Mouse (Mus musculus) G1E (cell line): ENCODE data around the gene Sdf2. TPM values are rescaled to one million over a fixed set of nuclear protein-coding genes. Genes with fewer than 3 reads are reported as not detected.

Experiments used
- ATAC-seq: 2 replicates; pipeline ENCODE4 v1.8.0; 2016; ENCODE audit warnings: mild to moderate bottlenecking; ENCODE audit not compliant: insufficient number of reproducible peaks, poor library complexity, low FRiP score, severe bottlenecking; ENCODE audit errors: extremely low read depth
- DNase-seq: peaks from one replicate; pipeline ENCODE4 v3.0.0; 2012; ENCODE audit warnings: low spot score
- H3K27me3 ChIP-seq: 2 replicates; pipeline ENCODE4 v1.6.1; 2012; ENCODE audit warnings: mild to moderate bottlenecking, low read length, inconsistent platforms; ENCODE audit not compliant: insufficient read depth
- H3K36me3 ChIP-seq: replicated peaks from 2 replicates; pipeline ENCODE3; 2012; ENCODE audit warnings: mild to moderate bottlenecking, inconsistent platforms
- H3K4me1 ChIP-seq: 2 replicates; pipeline ENCODE4 v1.6.1; 2012; ENCODE audit warnings: low read depth, low read length, inconsistent platforms, mixed read lengths; ENCODE audit not compliant: insufficient read depth
- H3K4me3 ChIP-seq: 2 replicates; pipeline ENCODE4 v1.5.1; 2012; ENCODE audit warnings: low read depth, mild to moderate bottlenecking, inconsistent platforms, low read length, moderate library complexity, mixed read lengths
- H3K9me3 ChIP-seq: replicated peaks from 2 replicates; pipeline ENCODE4 v1.6.1; 2012; ENCODE audit warnings: inconsistent platforms
- CTCF ChIP-seq: IDR thresholded peaks from 2 replicates; pipeline ENCODE4 v1.5.1; 2012; ENCODE audit warnings: low read depth, low read length, inconsistent platforms, mixed read lengths
- GATA1 ChIP-seq: IDR thresholded peaks from 2 replicates; pipeline ENCODE4 v1.6.1; 2012; ENCODE audit warnings: borderline replicate concordance, low read length, inconsistent platforms, mixed read lengths
- GATA2 ChIP-seq: IDR thresholded peaks from 2 replicates; pipeline ENCODE4 v1.6.1; 2012; ENCODE audit warnings: low read depth, low read length, inconsistent platforms, borderline replicate concordance
- POLR2AphosphoS5 ChIP-seq: IDR thresholded peaks from 2 replicates; pipeline ENCODE4 v1.6.1; 2012; ENCODE audit warnings: low read depth, low read length, inconsistent platforms; ENCODE audit not compliant: insufficient replicate concordance
- TAL1 ChIP-seq: conservative IDR thresholded peaks from 2 replicates; pipeline ENCODE4 v1.6.1; 2012; ENCODE audit warnings: low read depth, low read length, inconsistent platforms, mixed read lengths
- polyA plus RNA-seq: library from polyadenylated mRNA; stranded (reverse); fragments of >175 nt; gene quantifications from 2 replicates; pipeline ENCODE4 v1.2.3, GENCODE M21; 2012
- total RNA-seq, 2 experiments: library from RNA; stranded (forward) in 1 of 2; stranded (reverse) in 1 of 2; fragments of 200-1000 nt in 1 of 2; fragments of >200 nt in 1 of 2; fragmentation: Nextera tagmentation in 1 of 2; gene quantifications; 2 replicates each; pipeline ENCODE4 v1.2.3; 2014 to 2017

The Sdf2 gene
- total and polyA plus RNA-seq, 3 experiments = 7.8 to 41.4 (median 22.7) TPM

DNA sequence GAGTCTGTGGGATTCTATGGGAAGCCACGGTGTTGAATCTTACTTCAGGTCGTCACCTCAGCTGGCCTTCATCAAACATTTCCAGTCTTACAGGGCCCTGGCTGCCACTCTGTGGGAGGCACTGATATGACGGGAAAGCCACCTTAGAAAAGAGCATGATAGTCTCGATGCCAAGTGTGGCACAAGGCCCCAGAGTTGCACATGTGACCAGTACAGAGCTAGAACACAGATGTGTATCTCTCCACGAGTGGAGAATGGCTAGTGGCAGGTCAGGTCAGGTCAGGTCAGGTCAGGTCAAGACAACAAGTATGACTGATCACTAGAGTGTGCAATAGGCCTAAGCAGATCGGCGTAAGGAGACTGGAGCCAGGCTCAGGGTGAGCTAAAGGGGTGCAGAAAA, 34.9 kb upstream of the Sdf2 start:
- ATAC-seq (no peak), DNase-seq (no peak)
- H3K4me3 ChIP-seq = no peak overlapping the region
- no peak for TF ChIP-seq GATA2
- no peak for TF ChIP-seq CTCF
- TF ChIP-seq POLR2AphosphoS5 = no peak
- no peak for TF ChIP-seq TAL1
- no peak for TF ChIP-seq GATA1
- peaks cover 6% of the 10 kb centered on the region for H3K4me1 ChIP-seq
- no peaks in the 10 kb centered on the region for H3K9me3 ChIP-seq
- peaks cover 96% of the 10 kb centered on the region for H3K36me3 ChIP-seq
- no peaks in the 10 kb centered on the region for H3K27me3 ChIP-seq

DNA sequence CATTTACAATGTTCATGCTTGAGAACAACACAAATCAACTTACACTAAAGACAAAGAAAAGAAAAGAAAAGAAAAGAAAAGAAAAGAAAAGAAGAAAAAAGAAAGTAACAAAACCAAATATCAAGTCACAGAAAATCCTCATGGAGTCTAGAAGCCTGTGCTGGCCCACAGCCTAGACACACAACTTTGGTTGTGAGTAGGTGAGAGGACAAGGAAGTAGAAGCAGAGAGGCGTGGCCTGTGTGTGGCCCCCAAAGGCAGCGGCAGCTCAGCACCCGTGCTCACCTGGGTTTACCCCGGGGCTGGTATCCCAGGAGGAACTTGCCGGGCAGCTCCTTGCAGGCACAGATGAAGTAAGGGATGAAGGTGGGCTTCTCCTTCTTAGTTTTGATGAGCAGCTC, 34.0 kb upstream of the Sdf2 start:
- no peak overlapping the region for H3K4me3 ChIP-seq
- no peak for ATAC-seq
- H3K27me3 ChIP-seq = no peaks in the 10 kb centered on the region
- no peaks in the 10 kb centered on the region for H3K9me3 ChIP-seq
- peaks cover 6% of the 10 kb centered on the region for H3K4me1 ChIP-seq
- no peak for TF ChIP-seq TAL1
- no peak for TF ChIP-seq POLR2AphosphoS5
- TF ChIP-seq GATA1 = no peak
- TF ChIP-seq CTCF = no peak
- no peak for TF ChIP-seq GATA2
- peaks cover 96% of the 10 kb centered on the region for H3K36me3 ChIP-seq
- DNase-seq = no peak

DNA sequence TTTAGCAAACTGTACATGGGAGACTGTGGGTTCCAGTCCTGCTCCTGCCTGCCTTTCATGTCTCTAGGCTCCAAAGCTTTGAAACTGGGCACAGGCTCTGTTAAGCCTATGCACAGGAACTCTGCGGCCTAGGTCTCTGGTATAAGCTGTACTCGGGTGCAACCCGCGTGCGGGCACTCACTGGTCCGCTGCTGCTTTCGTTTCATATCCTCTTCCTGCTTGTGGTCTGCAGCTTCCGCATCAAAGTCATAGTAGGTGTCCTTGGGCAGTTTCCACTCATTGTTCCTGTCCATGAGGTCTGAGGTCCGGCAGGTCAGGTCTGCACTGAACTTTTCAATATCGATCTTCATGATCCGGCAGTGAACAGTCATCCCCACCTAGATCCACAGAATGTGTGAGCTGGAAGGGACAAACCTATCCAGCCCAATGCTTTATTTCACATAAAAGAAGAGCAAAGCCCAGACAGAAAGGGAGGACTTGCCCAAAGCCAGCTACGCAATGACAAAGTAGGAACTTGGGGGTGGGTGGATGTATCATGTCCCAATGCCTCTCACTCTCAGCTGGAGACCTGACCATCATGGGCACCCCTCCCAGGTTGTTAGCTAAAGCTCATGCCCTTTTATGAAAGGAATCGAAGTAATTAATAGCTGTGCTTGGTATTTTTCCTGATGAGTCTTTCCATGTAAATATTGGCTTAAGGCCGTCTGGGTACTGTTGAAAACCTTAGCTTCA, 32.3 kb upstream of the Sdf2 start:
- ATAC-seq = no peak
- Histone ChIP-seq H3K4me3 (no peak overlapping the region), H3K4me1 (peaks cover 6% of the 10 kb centered on the region), H3K27me3 (no peaks in the 10 kb centered on the region), H3K9me3 (no peaks in the 10 kb centered on the region), H3K36me3 (peaks cover 95% of the 10 kb centered on the region)
- TF ChIP-seq CTCF = no peak
- TF ChIP-seq GATA2 = no peak
- TF ChIP-seq POLR2AphosphoS5 = no peak
- no peak for TF ChIP-seq TAL1
- no peak for TF ChIP-seq GATA1
- DNase-seq = no peak

GRCm38 (mm10) chr11:78215709-78216317, 29.7 kb upstream of the Sdf2 start:
- Histone ChIP-seq H3K4me1 (peaks cover 5% of the 10 kb centered on the region), H3K4me3 (no peak overlapping the region), H3K9me3 (no peaks in the 10 kb centered on the region), H3K36me3 (peaks cover 95% of the 10 kb centered on the region), H3K27me3 (no peaks in the 10 kb centered on the region)
- no peak for TF ChIP-seq CTCF
- TF ChIP-seq POLR2AphosphoS5 = no peak
- no peak for TF ChIP-seq TAL1
- TF ChIP-seq GATA2 = no peak
- TF ChIP-seq GATA1 = no peak
- DNase-seq (no peak), ATAC-seq (no peak)

DNA sequence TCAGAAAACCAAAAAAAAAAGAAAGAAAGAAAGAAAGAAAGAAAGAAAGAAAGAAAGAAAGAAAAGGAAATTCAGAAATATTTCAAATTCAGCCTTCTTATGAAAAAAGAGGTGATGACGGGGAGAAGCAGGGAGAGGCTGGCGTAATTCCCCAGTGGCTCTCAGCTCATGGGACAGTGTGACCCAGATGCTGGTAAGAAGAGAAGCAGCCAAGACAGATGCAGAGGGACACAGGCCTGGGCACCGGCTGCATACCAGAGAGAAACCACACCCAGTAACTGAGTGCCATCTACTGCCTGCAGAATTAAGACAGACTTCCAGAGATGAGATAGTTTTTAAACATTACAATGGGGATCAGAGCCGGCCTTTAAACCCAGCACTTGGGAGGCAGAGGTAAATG, 22.0 kb upstream of the Sdf2 start:
- no peaks in the 10 kb centered on the region for H3K4me1 ChIP-seq
- H3K36me3 ChIP-seq = peaks cover 97% of the 10 kb centered on the region
- DNase-seq = no peak
- no peak for TF ChIP-seq GATA1
- no peak for TF ChIP-seq CTCF
- no peaks in the 10 kb centered on the region for H3K9me3 ChIP-seq
- no peaks in the 10 kb centered on the region for H3K27me3 ChIP-seq
- H3K4me3 ChIP-seq = no peak overlapping the region
- no peak for ATAC-seq

DNA sequence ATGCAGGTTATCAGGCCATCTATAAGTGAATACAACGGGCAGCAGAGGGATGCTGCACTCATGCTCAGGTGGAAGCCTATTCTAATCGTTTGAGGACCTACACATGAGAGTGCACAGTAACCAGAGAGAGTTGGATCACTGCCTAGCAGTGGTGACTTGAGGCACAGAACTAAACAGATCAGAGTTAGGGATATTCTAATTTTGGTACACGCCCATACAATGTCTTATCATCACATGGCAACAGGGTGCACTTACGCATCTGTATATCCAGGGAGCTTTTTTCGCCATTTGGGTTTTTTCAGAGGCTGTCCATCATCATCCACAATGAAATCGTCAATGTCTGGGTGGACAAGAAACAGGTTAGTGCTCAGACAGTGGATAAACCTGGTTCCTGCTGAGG, 14.0 kb upstream of the Sdf2 start:
- H3K4me3 ChIP-seq = no peak overlapping the region
- no peak for DNase-seq
- no peak for ATAC-seq

More for the DNA sequence above, 14.0 kb upstream of the Sdf2 start:
- TF ChIP-seq GATA2 = no peak
- TF ChIP-seq GATA1 = no peak
- no peak for TF ChIP-seq CTCF
- no peak for TF ChIP-seq POLR2AphosphoS5
- no peak for TF ChIP-seq TAL1
- no peaks in the 10 kb centered on the region for H3K9me3 ChIP-seq
- H3K4me1 ChIP-seq = no peaks in the 10 kb centered on the region; the same call in 1 of the 2 replicates
- no peaks in the 10 kb centered on the region for H3K27me3 ChIP-seq
- peaks cover 96% of the 10 kb centered on the region for H3K36me3 ChIP-seq
